Mouse (Mus musculus): Measurements from ENCODE around the gene Olfr1123. TPM values are rescaled to one million over a fixed set of nuclear protein-coding genes. Genes with fewer than 3 reads are reported as not detected.
"Not testable (repeated sequence)": the region's sequence is repeated elsewhere in the genome, so short reads cannot be mapped to it uniquely, and the experiment has no call there.

Gene Olfr1123
- not detected in 2 replicates for polyA plus RNA-seq (2015; fragmentation: Nextera tagmentation; extraction: Ambion mirVana)

GRCm38 (mm10) chr2:87416335-87416734 lies at the start of gene Olfr1123:
Olfr1123 (plus strand) TSS chr2:87416635.
- Histone ChIP-seq H3K27me3 (ENCODE audit: insufficient read depth, low read length) (no peaks in the 10 kb centered on the region), H3K36me3 (ENCODE audit: insufficient read depth, low read length) (no peaks in the 10 kb centered on the region), H3K4me2 (replicated peaks; ENCODE audit: low read depth, low read length) (no peak within 1 kb of the TSS), H3K4me1 (ENCODE audit: insufficient read depth, low read length) (no peaks in the 10 kb centered on the region), H3K9ac (replicated peaks; ENCODE audit: low read length) (no peak within 1 kb of the TSS), H3K27ac (ENCODE audit: low read length) (no peak within 1 kb of the TSS), H3K9me3 (ENCODE audit: low read length) (no peaks in the 10 kb centered on the region), H3K4me3 (ENCODE audit: low read length) (no peak within 1 kb of the TSS)
- 79% methylated on average over 1 of the region's 1 CpGs for WGBS
- no peak for ATAC-seq (ENCODE audit: low FRiP score, low TSS enrichment)

GRCm38 (mm10) chr2:87369595-87369994 lies 46.8 kb upstream of the Olfr1123 start, which contains the start of gene Olfr1121:
Olfr1121 (plus strand) TSS chr2:87369895.
- Histone ChIP-seq H3K9me3 (ENCODE audit: low read length) (no peaks in the 10 kb centered on the region), H3K4me2 (replicated peaks; ENCODE audit: low read depth, low read length) (no peak within 1 kb of the TSS), H3K27ac (ENCODE audit: low read length) (no peak within 1 kb of the TSS), H3K9ac (replicated peaks; ENCODE audit: low read length) (no peak within 1 kb of the TSS), H3K4me3 (ENCODE audit: low read length) (no peak within 1 kb of the TSS), H3K4me1 (ENCODE audit: insufficient read depth, low read length) (no peaks in the 10 kb centered on the region), H3K36me3 (ENCODE audit: insufficient read depth, low read length) (no peaks in the 10 kb centered on the region), H3K27me3 (ENCODE audit: insufficient read depth, low read length) (no peaks in the 10 kb centered on the region)
- ATAC-seq (ENCODE audit: low FRiP score, low TSS enrichment), result no peak
- WGBS, result 34% methylated on average over 1 of the region's 1 CpGs

- Histone ChIP-seq H3K36me3 (ENCODE audit: insufficient read depth, low read length) (no peaks in the 10 kb centered on the region), H3K4me1 (ENCODE audit: insufficient read depth, low read length) (no peaks in the 10 kb centered on the region), H3K27me3 (ENCODE audit: insufficient read depth, low read length) (no peaks in the 10 kb centered on the region), H3K4me3 (ENCODE audit: low read length) (no peak overlapping the region), H3K27ac (ENCODE audit: low read length) (no peak overlapping the region), H3K9ac (replicated peaks; ENCODE audit: low read length) (no peak overlapping the region), H3K4me2 (replicated peaks; ENCODE audit: low read depth, low read length) (no peak overlapping the region), H3K9me3 (ENCODE audit: low read length) (no peaks in the 10 kb centered on the region)
- no peak for ATAC-seq (ENCODE audit: low FRiP score, low TSS enrichment)
- 79% methylated on average over 4 of the region's 4 CpGs for WGBS
Observed at GRCm38 (mm10) chr2:87371726-87372125, 44.7 kb upstream of the Olfr1123 start.

GRCm38 (mm10) chr2:87383935-87384334 lies 32.5 kb upstream of the Olfr1123 start:
- 73% methylated on average over 2 of the region's 2 CpGs for WGBS
- ATAC-seq (ENCODE audit: low FRiP score, low TSS enrichment), result no peak

GRCm38 (mm10) chr2:87385549-87385948 lies 30.9 kb upstream of the Olfr1123 start, which contains the start of gene Olfr1122:
Olfr1122 (plus strand) TSS chr2:87385849.
- Histone ChIP-seq H3K4me3 (ENCODE audit: low read length) (no peak within 1 kb of the TSS), H3K36me3 (ENCODE audit: insufficient read depth, low read length) (no peaks in the 10 kb centered on the region), H3K9ac (replicated peaks; ENCODE audit: low read length) (no peak within 1 kb of the TSS), H3K27ac (ENCODE audit: low read length) (no peak within 1 kb of the TSS), H3K9me3 (ENCODE audit: low read length) (no peaks in the 10 kb centered on the region), H3K4me1 (ENCODE audit: insufficient read depth, low read length) (no peaks in the 10 kb centered on the region), H3K4me2 (replicated peaks; ENCODE audit: low read depth, low read length) (no peak within 1 kb of the TSS), H3K27me3 (ENCODE audit: insufficient read depth, low read length) (no peaks in the 10 kb centered on the region)
- WGBS, result 81% methylated on average over 2 of the region's 2 CpGs
- ATAC-seq (ENCODE audit: low FRiP score, low TSS enrichment), result no peak

More at GRCm38 (mm10) chr2:87383935-87384334, 32.5 kb upstream of the Olfr1123 start:
- no peak overlapping the region for H3K4me2 ChIP-seq (replicated peaks; ENCODE audit: low read depth, low read length)
- H3K27me3 ChIP-seq (ENCODE audit: insufficient read depth, low read length), result no peaks in the 10 kb centered on the region
- H3K27ac ChIP-seq (ENCODE audit: low read length), result no peak overlapping the region
- H3K9me3 ChIP-seq (ENCODE audit: low read length), result no peaks in the 10 kb centered on the region
- no peak overlapping the region for H3K4me3 ChIP-seq (ENCODE audit: low read length)
- no peak overlapping the region for H3K9ac ChIP-seq (replicated peaks; ENCODE audit: low read length)
- no peaks in the 10 kb centered on the region for H3K36me3 ChIP-seq (ENCODE audit: insufficient read depth, low read length)
- H3K4me1 ChIP-seq (ENCODE audit: insufficient read depth, low read length), result no peaks in the 10 kb centered on the region

GRCm38 (mm10) chr2:87393605-87394004 lies 22.8 kb upstream of the Olfr1123 start:
- ATAC-seq (ENCODE audit: low FRiP score, low TSS enrichment), result 0 out of 2 replicates have a peak, but pooled peaks have one; percentile 31
- H3K9ac ChIP-seq (replicated peaks; ENCODE audit: low read length); H3K9me3 ChIP-seq (ENCODE audit: low read length); H3K4me3 ChIP-seq (ENCODE audit: low read length); H3K27me3 ChIP-seq (ENCODE audit: insufficient read depth, low read length); H3K27ac ChIP-seq (ENCODE audit: low read length); H3K4me2 ChIP-seq (replicated peaks; ENCODE audit: low read depth, low read length); H3K36me3 ChIP-seq (ENCODE audit: insufficient read depth, low read length); H3K4me1 ChIP-seq (ENCODE audit: insufficient read depth, low read length): not testable (repeated sequence)
- 92% methylated on average over 5 of the region's 5 CpGs for WGBS

- not testable (repeated sequence) for H3K9ac ChIP-seq (replicated peaks; ENCODE audit: low read length); H3K4me3 ChIP-seq (ENCODE audit: low read length); H3K36me3 ChIP-seq (ENCODE audit: insufficient read depth, low read length); ATAC-seq (ENCODE audit: low FRiP score, low TSS enrichment); H3K9me3 ChIP-seq (ENCODE audit: low read length); H3K4me1 ChIP-seq (ENCODE audit: insufficient read depth, low read length); H3K27ac ChIP-seq (ENCODE audit: low read length); H3K4me2 ChIP-seq (replicated peaks; ENCODE audit: low read depth, low read length); H3K27me3 ChIP-seq (ENCODE audit: insufficient read depth, low read length)
- WGBS, result 86% methylated on average over 7 of the region's 7 CpGs
Observed at GRCm38 (mm10) chr2:87394686-87395085, 21.7 kb upstream of the Olfr1123 start.

- H3K27me3 ChIP-seq (ENCODE audit: insufficient read depth, low read length), result no peaks in the 10 kb centered on the region
- no peak within 1 kb of the TSS for H3K4me2 ChIP-seq (replicated peaks; ENCODE audit: low read depth, low read length)
- no peaks in the 10 kb centered on the region for H3K4me1 ChIP-seq (ENCODE audit: insufficient read depth, low read length)
- no peak within 1 kb of the TSS for H3K4me3 ChIP-seq (ENCODE audit: low read length)
- no peaks in the 10 kb centered on the region for H3K9me3 ChIP-seq (ENCODE audit: low read length)
- no peak for ATAC-seq (ENCODE audit: low FRiP score, low TSS enrichment)
- H3K36me3 ChIP-seq (ENCODE audit: insufficient read depth, low read length), result no peaks in the 10 kb centered on the region
- H3K9ac ChIP-seq (replicated peaks; ENCODE audit: low read length), result no peak within 1 kb of the TSS
- no peak within 1 kb of the TSS for H3K27ac ChIP-seq (ENCODE audit: low read length)
- 92% methylated on average over 1 of the region's 1 CpGs for WGBS
Observed at GRCm38 (mm10) chr2:87429975-87430374, 13.5 kb downstream of the Olfr1123 start, which contains the start of gene Olfr1124. Olfr1124 (plus strand) TSS chr2:87430275.

GRCm38 (mm10) chr2:87437731-87438130 lies 21.3 kb downstream of the Olfr1123 start:
- Histone ChIP-seq H3K4me1 (ENCODE audit: insufficient read depth, low read length) (no peaks in the 10 kb centered on the region), H3K36me3 (ENCODE audit: insufficient read depth, low read length) (no peaks in the 10 kb centered on the region), H3K9ac (replicated peaks; ENCODE audit: low read length) (no peak overlapping the region), H3K4me2 (replicated peaks; ENCODE audit: low read depth, low read length) (no peak overlapping the region), H3K4me3 (ENCODE audit: low read length) (no peak overlapping the region), H3K9me3 (ENCODE audit: low read length) (no peaks in the 10 kb centered on the region), H3K27ac (ENCODE audit: low read length) (no peak overlapping the region), H3K27me3 (ENCODE audit: insufficient read depth, low read length) (no peaks in the 10 kb centered on the region)
- 88% methylated on average over 16 of the region's 16 CpGs for WGBS
- no peak for ATAC-seq (ENCODE audit: low FRiP score, low TSS enrichment)

GRCm38 (mm10) chr2:87453662-87454061 lies 37.2 kb downstream of the Olfr1123 start, which contains the start of gene Olfr1126:
Olfr1126 (plus strand) TSS chr2:87453962.
- H3K9me3 ChIP-seq (ENCODE audit: low read length), result no peaks in the 10 kb centered on the region
- H3K27me3 ChIP-seq (ENCODE audit: insufficient read depth, low read length), result no peaks in the 10 kb centered on the region
- no peak within 1 kb of the TSS for H3K27ac ChIP-seq (ENCODE audit: low read length)
- no peak within 1 kb of the TSS for H3K4me3 ChIP-seq (ENCODE audit: low read length)
- H3K36me3 ChIP-seq (ENCODE audit: insufficient read depth, low read length), result no peaks in the 10 kb centered on the region
- H3K9ac ChIP-seq (replicated peaks; ENCODE audit: low read length), result no peak within 1 kb of the TSS
- H3K4me1 ChIP-seq (ENCODE audit: insufficient read depth, low read length), result no peaks in the 10 kb centered on the region
- no peak within 1 kb of the TSS for H3K4me2 ChIP-seq (replicated peaks; ENCODE audit: low read depth, low read length)
- ATAC-seq (ENCODE audit: low FRiP score, low TSS enrichment), result no peak
